Mouse (Mus musculus): Measurements from ENCODE around the gene Gm37240.
"Not testable (repeated sequence)": the region's sequence is repeated elsewhere in the genome, so short reads cannot be mapped to it uniquely, and the experiment has no call there.

The Gm37240 gene

DNA sequence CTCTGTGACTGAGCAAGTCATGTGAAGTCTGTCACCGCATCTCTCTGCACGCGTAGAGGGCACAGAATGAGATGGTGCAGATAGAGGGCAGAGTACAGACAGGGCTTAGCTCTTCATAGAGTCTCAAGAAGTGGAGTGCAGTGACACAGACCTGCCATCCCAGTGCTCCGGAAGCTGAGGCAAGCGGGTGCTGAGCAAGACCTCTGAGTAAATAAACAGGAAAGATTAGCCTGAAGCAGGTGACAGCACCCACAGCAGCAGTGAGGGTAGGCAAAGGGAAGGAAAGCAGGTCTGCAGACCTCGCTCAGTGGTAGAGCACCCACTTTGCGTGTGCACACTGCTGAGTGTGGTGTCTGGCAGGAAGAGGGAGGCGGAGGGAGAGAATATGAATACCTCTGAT, 1205.6 kb downstream of the Gm37240 start:
- no peak for DNase-seq (ENCODE audit: low spot score in 2 of 2)

DNA sequence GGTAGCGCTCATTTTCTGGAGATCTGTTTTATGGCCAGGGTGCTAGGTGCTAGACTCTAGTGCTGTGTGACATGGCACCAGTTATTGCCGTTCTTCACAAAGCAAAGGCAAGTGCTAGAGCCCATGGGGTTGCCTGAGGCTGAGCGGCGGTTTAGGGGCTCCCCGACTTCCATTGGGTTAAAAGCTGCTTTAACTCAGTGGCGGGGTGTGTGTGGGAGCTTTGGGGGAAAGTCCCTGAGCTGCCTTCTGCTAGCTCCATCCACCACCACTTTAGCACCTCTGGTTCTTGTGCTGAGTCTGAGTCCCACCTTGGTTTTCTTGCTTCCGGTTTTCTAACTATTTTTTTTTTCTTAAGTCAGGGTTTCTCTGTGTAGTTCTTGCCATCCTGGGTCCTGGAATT, 1207.3 kb downstream of the Gm37240 start:
- no peak for DNase-seq (ENCODE audit: low spot score in 2 of 2)

GRCm38 (mm10) chr3:84679542-84679941, 1207.8 kb downstream of the Gm37240 start:
- no peak for DNase-seq (ENCODE audit: low spot score in 2 of 2)

DNA sequence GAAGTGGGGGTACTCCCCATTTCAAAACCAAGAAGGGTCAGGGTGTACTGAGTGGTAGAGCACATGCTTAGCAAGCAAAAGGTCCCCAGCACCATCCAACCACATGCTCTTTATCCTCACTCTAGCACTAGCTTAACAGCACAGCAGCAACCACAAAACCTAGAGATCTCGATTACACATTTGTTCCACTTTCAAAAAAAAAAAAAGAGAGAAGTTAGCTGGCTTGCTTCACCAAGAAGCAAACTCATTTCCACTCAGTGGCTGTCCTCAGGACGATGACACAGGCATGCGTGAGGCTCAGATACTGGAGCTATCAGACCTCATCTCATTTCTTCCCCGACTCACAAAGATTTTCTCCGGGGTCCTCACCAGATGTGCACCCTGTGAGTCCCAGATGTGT, 1208.4 kb downstream of the Gm37240 start:
- DNase-seq (ENCODE audit: low spot score in 2 of 2), result no peak

- no peak for DNase-seq (ENCODE audit: low spot score in 2 of 2)
Measured at GRCm38 (mm10) chr3:84675710-84676109, 1211.6 kb downstream of the Gm37240 start.

DNA sequence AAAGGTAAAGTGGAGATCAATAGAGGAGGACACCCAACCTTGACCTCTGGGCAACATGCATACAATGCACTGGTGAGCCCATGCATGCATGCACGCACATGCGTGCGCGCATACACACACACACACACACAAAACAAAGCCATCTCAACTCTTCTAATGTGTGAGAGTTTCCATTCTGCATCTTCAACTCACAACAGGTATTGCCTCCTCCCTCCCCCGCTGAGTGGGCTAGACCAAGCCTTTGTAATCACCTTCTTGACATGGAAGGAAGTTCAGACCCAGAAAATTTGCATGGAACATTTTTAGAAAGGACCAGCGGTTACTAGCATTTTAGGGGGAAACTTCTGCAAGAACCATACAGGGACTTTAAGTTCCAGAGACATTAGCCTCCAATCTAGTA, 1213.8 kb downstream of the Gm37240 start:
- no peak for DNase-seq (ENCODE audit: low spot score in 2 of 2)

GRCm38 (mm10) chr3:84672136-84672535, 1215.2 kb downstream of the Gm37240 start:
- no peak for DNase-seq (ENCODE audit: low spot score in 2 of 2)

DNA sequence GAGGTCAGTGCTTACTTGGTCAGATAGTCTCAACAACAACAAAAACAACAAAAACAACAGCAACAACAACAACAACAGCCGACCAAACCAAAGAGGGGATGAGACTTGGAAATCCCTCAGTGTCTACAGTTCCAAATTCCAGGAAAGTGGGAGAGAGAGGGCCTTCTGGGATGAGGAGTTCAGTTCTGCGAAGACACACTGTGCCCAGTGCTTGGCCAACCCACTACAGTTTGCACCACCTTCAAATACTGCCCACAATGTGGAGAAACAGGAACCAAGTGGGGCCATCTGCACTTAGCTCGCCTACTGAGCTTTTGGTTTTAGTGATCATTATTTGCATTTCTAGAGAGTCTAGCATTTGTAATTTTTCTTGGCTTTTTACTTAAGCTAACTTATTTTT, 1218.4 kb downstream of the Gm37240 start:
- DNase-seq (ENCODE audit: low spot score in 2 of 2), result no peak

DNA sequence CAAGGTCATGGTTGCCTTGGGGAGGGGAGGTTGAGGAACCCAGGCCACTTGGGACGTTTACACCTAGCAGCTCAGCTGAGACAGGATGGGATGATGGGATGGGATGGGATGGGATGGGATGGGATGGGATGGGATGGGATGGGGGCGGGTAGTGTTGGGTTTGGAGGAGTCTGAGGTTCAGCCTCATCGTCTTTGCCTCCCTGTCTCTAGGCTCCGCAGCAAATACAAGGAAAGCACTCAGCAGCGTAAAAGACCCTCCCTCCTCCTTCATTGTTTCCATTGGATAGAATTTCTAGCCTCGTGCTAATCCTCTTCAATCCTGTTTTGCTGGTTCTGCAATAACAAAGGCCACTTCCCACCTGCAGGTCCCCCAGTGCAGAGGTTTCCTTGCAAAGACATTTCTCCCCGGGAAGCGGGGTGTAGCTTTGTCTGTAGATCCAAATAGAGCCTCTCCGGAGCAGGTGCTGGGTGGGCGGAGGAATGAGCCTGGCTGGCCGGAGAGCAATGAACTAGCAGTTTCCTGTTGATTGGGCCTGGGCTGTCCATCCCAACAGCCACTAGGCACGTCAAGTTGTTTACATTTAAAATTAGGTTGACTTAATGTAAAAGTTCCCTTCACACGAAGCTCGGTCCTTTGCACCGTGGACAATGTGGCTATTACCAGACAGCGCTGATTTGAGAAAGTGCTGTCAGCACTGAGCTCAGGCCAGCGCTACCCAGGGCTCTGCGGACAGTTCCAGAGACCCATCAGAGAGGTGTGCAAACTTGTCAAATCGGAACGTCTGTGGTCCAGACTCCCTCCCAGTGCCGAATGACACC, 1221.9 kb downstream of the Gm37240 start:
- no peak for DNase-seq (ENCODE audit: low spot score in 2 of 2)

- no peak for DNase-seq (ENCODE audit: low spot score in 2 of 2)
Measured at GRCm38 (mm10) chr3:84664686-84665085, 1222.6 kb downstream of the Gm37240 start.

GRCm38 (mm10) chr3:84663858-84664257, 1223.5 kb downstream of the Gm37240 start:
- DNase-seq (ENCODE audit: low spot score in 2 of 2), result no peak

- no peak for DNase-seq (ENCODE audit: low spot score in 2 of 2)
Measured at GRCm38 (mm10) chr3:84663079-84663478, 1224.2 kb downstream of the Gm37240 start.

GRCm38 (mm10) chr3:84660380-84660779, 1226.9 kb downstream of the Gm37240 start:
- no peak for DNase-seq (ENCODE audit: low spot score in 2 of 2)

- DNase-seq (ENCODE audit: low spot score in 2 of 2), result no peak
Measured at GRCm38 (mm10) chr3:84658872-84659271, 1228.4 kb downstream of the Gm37240 start.

- no peak for DNase-seq (ENCODE audit: low spot score in 2 of 2)
Measured at GRCm38 (mm10) chr3:84658017-84658416, 1229.3 kb downstream of the Gm37240 start.

DNA sequence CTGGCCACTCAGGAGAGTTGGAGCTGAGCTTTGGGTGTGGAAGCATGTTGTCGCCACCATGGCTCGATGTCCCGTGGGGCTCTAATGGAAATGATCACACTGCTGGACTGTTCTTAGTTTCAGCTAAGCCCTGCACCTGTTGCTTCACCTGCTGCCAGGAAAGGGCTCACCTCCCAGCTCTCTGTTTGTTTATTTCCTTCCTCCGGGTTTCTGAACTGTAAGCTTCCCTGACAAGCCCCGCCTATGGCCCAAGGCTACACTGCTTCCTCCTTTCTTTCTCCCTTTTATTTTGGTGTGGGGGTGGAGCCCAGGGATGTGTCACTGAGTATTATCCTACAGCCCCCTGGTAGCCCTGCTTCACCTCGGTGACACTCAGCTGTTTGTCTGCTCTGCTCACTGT, 1230.1 kb downstream of the Gm37240 start:
- DNase-seq (ENCODE audit: low spot score in 2 of 2), result no peak

- DNase-seq (ENCODE audit: low spot score in 2 of 2), result not testable (repeated sequence)
Measured at GRCm38 (mm10) chr3:84655785-84656150, 1231.5 kb downstream of the Gm37240 start.

DNA sequence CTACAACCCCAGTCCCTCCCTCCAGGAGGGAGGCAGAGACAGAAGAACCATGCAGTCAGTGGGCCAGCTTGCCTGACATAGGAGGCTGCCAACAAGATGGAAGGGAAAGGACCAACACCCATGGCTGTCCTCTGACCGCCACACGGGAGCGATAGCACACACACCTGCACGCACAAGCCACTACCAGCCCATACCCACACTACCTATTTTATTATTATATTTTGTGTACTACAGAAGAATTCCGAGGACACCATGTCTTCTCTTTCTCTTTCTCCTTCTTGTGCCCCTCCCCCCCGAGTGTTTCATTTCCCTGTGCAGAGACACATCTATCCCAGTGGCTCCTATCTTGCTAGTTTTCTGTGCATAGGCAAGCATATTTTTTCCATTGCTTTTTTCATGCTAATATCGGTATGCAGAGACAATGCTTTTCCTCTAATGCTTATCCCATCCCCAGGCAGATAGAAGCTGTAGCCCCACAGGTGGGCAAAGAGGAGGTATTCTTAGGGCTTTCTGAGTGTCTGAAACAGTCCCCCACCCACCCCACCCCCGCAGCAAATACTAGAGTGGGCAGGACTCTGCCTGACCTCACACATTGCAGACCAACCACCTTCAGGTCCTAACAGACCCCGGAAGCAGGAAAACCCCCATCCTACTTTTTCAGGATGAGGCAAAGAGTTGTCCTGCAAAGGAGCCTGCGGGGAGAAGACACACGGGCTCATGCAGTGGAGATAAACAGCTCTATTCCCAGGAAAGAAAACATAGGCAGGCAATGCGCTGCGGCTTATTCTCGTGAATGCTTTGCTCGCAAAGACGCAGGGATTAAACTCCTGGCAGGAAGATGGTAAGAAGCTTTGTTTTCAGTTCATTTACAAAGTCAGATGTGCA, 1232.2 kb downstream of the Gm37240 start:
- DNase-seq (ENCODE audit: low spot score in 2 of 2), result no peak

DNA sequence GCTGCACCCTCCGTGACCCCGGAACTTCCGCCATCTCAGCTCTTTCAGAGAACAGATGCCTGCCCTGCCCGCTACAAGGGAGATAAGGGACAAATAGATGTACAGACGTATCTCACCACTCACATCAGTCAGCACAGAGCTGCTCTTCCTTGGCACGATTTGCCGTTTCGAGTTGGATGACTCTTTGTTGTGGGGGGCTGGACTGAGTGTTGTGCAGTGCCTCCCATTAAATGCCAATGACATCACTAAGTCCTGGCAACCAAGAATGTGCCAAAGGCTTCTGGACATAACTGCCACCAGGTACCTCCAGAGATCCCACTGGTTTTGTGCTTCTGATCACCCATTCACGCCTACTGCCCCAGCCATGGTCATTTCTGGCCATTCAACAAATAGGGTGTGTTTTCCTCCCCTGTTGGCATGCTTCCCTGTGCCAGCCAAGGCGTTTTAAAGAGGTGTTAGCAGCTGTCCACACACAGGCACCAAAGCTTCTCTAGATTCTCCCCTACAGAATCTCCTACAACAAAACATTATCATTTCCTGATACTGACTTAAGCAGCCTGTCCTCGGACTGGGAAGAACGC, 1233.0 kb downstream of the Gm37240 start:
- DNase-seq (ENCODE audit: low spot score in 2 of 2), result no peak

DNA sequence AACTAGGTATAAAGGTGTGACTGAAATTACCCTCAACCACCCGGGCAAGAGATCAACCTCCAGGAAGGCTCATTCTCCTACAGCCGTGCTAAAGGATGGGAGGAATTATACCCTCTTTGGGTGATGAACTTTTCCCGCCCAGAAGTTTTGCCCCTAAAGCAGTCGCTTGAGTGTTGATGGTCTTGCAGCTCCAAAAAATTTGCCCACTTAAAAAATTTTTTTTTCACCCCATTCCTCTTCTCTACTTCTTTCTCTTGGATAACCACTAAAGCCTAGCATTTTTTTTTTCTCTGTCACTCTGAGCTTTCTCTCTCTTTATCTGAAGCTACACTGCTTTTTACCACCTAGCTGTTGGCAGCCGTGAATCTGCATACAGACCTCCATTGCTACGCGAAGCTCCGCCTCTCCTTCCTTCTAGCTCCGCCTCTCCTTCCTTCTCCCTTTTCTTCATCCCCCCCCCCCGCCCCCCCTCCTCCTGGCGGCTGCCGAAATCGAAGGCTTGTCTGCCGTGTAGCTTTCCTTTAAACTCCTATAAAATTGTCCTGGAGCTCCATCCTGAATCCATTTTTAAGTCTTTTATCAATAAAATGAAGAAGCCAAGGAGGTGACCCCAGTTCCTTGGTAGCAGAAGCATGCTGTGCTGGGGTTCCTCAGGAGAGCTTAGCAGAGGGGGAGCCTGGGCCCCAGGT, 1233.6 kb downstream of the Gm37240 start:
- no peak for DNase-seq (ENCODE audit: low spot score in 2 of 2)

GRCm38 (mm10) chr3:84652643-84653556, 1234.4 kb downstream of the Gm37240 start:
- no peak for DNase-seq (ENCODE audit: low spot score in 2 of 2)
